Mouse (Mus musculus) ES-Bruce4 (cell line): ENCODE results near the gene Msi2. TPM values are rescaled to one million over a fixed set of nuclear protein-coding genes. Genes with fewer than 3 reads are reported as not detected.

ENCODE experiments used
- H3K27ac ChIP-seq: 2 replicates; pipeline ENCODE4 v1.5.1; 2012; ENCODE audit warnings: low read length, inconsistent platforms; ENCODE audit not compliant: insufficient read depth
- H3K27me3 ChIP-seq: 2 replicates; pipeline ENCODE4 v1.6.1; 2012; ENCODE audit warnings: mild to moderate bottlenecking, low read length, inconsistent platforms; ENCODE audit not compliant: control insufficient read depth, poor library complexity, insufficient read depth, severe bottlenecking
- H3K36me3 ChIP-seq: 2 replicates; pipeline ENCODE4 v1.6.1; 2012; ENCODE audit warnings: inconsistent platforms, mild to moderate bottlenecking, low read length, moderate library complexity; ENCODE audit not compliant: control insufficient read depth, poor library complexity, insufficient read depth, severe bottlenecking
- H3K4me1 ChIP-seq: one replicate; pipeline ENCODE4 v1.8.1; 2011; ENCODE audit warnings: low read length; ENCODE audit not compliant: control insufficient read depth, insufficient read depth
- H3K4me3 ChIP-seq: 2 replicates; pipeline ENCODE4 v1.5.1; 2011; ENCODE audit warnings: low read depth, mild to moderate bottlenecking, low read length
- H3K9ac ChIP-seq: 2 replicates; pipeline ENCODE4 v1.6.1; 2012; ENCODE audit warnings: low read depth, mild to moderate bottlenecking, inconsistent platforms; ENCODE audit not compliant: poor library complexity, severe bottlenecking
- H3K9me3 ChIP-seq: replicated peaks from 2 replicates; pipeline ENCODE4 v1.6.1; 2012; ENCODE audit warnings: mild to moderate bottlenecking, low read length, inconsistent platforms; ENCODE audit not compliant: control insufficient read depth, poor library complexity, insufficient read depth, severe bottlenecking
- CTCF ChIP-seq: IDR thresholded peaks from one replicate; pipeline ENCODE4 v1.8.1; 2011; ENCODE audit warnings: low read depth, low read length
- EP300 ChIP-seq: IDR thresholded peaks from 2 replicates; pipeline ENCODE4 v1.6.1; 2011; ENCODE audit warnings: low read depth, low read length; ENCODE audit not compliant: insufficient read depth
- POLR2A ChIP-seq: IDR thresholded peaks from one replicate; pipeline ENCODE4 v1.8.1; 2011; ENCODE audit warnings: low read length; ENCODE audit not compliant: insufficient read depth
- polyA plus RNA-seq: library from polyadenylated mRNA; stranded (reverse); fragments of >200 nt; gene quantifications from 2 replicates; pipeline ENCODE4 v1.2.4, GENCODE M21; 2011; ENCODE audit warnings: low read depth; ENCODE audit not compliant: missing spikeins, insufficient read depth, insufficient read length

The Msi2 gene
- polyA plus RNA-seq, 1 experiment = 110 TPM

- Histone ChIP-seq H3K27ac (no peak overlapping the region), H3K36me3 (no peaks in the 10 kb centered on the region), H3K4me3 (no peak overlapping the region), H3K4me1 (no peaks in the 10 kb centered on the region), H3K9ac (no peak overlapping the region), H3K9me3 (no peaks in the 10 kb centered on the region), H3K27me3 (no peaks in the 10 kb centered on the region)
- TF ChIP-seq POLR2A (no peak), CTCF (no peak), EP300 (no peak)
These were observed 383.4 kb downstream of the Msi2 start for GRCm38 (mm10) chr11:88334893-88335292.

GRCm38 (mm10) chr11:88332309-88332934 is 385.9 kb downstream of the Msi2 start:
- no peaks in the 10 kb centered on the region for H3K9me3 ChIP-seq
- H3K27ac ChIP-seq = no peak overlapping the region
- no peak overlapping the region for H3K4me3 ChIP-seq
- H3K36me3 ChIP-seq = no peaks in the 10 kb centered on the region
- no peaks in the 10 kb centered on the region for H3K27me3 ChIP-seq
- TF ChIP-seq CTCF (no peak), POLR2A (no peak), EP300 (no peak)
- H3K9ac ChIP-seq = no peak overlapping the region
- H3K4me1 ChIP-seq = no peaks in the 10 kb centered on the region

- TF ChIP-seq POLR2A (no peak), CTCF (no peak), EP300 (no peak)
- Histone ChIP-seq H3K4me1 (no peaks in the 10 kb centered on the region), H3K27ac (no peak overlapping the region), H3K4me3 (no peak overlapping the region), H3K27me3 (no peaks in the 10 kb centered on the region), H3K9ac (no peak overlapping the region), H3K9me3 (no peaks in the 10 kb centered on the region), H3K36me3 (no peaks in the 10 kb centered on the region)
These were observed 386.6 kb downstream of the Msi2 start for GRCm38 (mm10) chr11:88331722-88332121.

- Histone ChIP-seq H3K27ac (no peak overlapping the region), H3K9ac (no peak overlapping the region), H3K4me1 (no peaks in the 10 kb centered on the region), H3K4me3 (no peak overlapping the region), H3K9me3 (no peaks in the 10 kb centered on the region), H3K36me3 (no peaks in the 10 kb centered on the region), H3K27me3 (no peaks in the 10 kb centered on the region)
- TF ChIP-seq EP300 (no peak), CTCF (no peak), POLR2A (no peak)
These were observed 387.5 kb downstream of the Msi2 start for GRCm38 (mm10) chr11:88330799-88331198.

GRCm38 (mm10) chr11:88328813-88329595 is 389.3 kb downstream of the Msi2 start:
- Histone ChIP-seq H3K36me3 (no peaks in the 10 kb centered on the region), H3K4me1 (no peaks in the 10 kb centered on the region), H3K4me3 (no peak overlapping the region), H3K27ac (no peak overlapping the region), H3K27me3 (no peaks in the 10 kb centered on the region), H3K9me3 (no peaks in the 10 kb centered on the region), H3K9ac (no peak overlapping the region)
- no peak for TF ChIP-seq CTCF
- no peak for TF ChIP-seq POLR2A
- no peak for TF ChIP-seq EP300

- Histone ChIP-seq H3K9ac (no peak overlapping the region), H3K9me3 (no peaks in the 10 kb centered on the region), H3K27me3 (no peaks in the 10 kb centered on the region), H3K4me3 (no peak overlapping the region), H3K27ac (no peak overlapping the region), H3K36me3 (no peaks in the 10 kb centered on the region), H3K4me1 (no peaks in the 10 kb centered on the region)
- TF ChIP-seq POLR2A = no peak
- TF ChIP-seq CTCF = no peak
- no peak for TF ChIP-seq EP300
These were observed 391.3 kb downstream of the Msi2 start for GRCm38 (mm10) chr11:88327016-88327415.
